Mouse (Mus musculus) forebrain, postnatal 0 days (tissue): Measurements from ENCODE around the gene Ankub1. TPM values are rescaled to one million over a fixed set of nuclear protein-coding genes. Genes with fewer than 3 reads are reported as not detected.
A peak's percentile ranks its signal among the peaks of the same experiment; 100 is the strongest.

Experiments
- ATAC-seq: fragments of 200-750 bp; cut with Nextera tagmentation; 2 replicates; pipeline ENCODE4 v1.8.0; 2017; ENCODE audit warnings: mild to moderate bottlenecking, moderate library complexity
- DNase-seq: peaks from one replicate; pipeline ENCODE4 v3.0.0-alpha.2; 2015
- H3K27ac ChIP-seq: fragments of 300-500 bp; sonication (generic); 2 replicates; pipeline ENCODE4 v1.5.1; 2014; ENCODE audit warnings: low read depth, mild to moderate bottlenecking, antibody characterized with exemption, low read length, moderate library complexity, mixed read lengths
- H3K27me3 ChIP-seq: fragments of 300-500 bp; sonication (generic); 2 replicates; pipeline ENCODE4 v1.6.1; 2014; ENCODE audit warnings: mild to moderate bottlenecking, low read length, mixed read lengths; ENCODE audit not compliant: insufficient read depth
- H3K36me3 ChIP-seq: fragments of 300-500 bp; sonication (generic); 2 replicates; pipeline ENCODE4 v1.6.1; 2014; ENCODE audit warnings: mild to moderate bottlenecking, moderate library complexity; ENCODE audit not compliant: insufficient read depth
- H3K4me1 ChIP-seq: fragments of 300-500 bp; sonication (generic); 2 replicates; pipeline ENCODE4 v1.6.1; 2014; ENCODE audit warnings: antibody characterized with exemption; ENCODE audit not compliant: insufficient read depth
- H3K4me2 ChIP-seq: fragments of 300-500 bp; sonication (generic); 2 replicates; pipeline ENCODE4 v1.6.1; 2014; ENCODE audit warnings: low read depth, mild to moderate bottlenecking, moderate library complexity
- H3K4me3 ChIP-seq: fragments of 300-500 bp; sonication (generic); 2 replicates; pipeline ENCODE4 v1.5.1; 2014; ENCODE audit warnings: low read depth, low read length, mixed read lengths
- H3K9ac ChIP-seq: fragments of 300-500 bp; sonication (generic); 2 replicates; pipeline ENCODE4 v1.6.1; 2014; ENCODE audit warnings: mild to moderate bottlenecking
- H3K9me3 ChIP-seq: fragments of 300-500 bp; sonication (generic); 2 replicates; pipeline ENCODE4 v1.6.1; 2016; ENCODE audit warnings: low read length
- CTCF ChIP-seq: sonication (generic); IDR thresholded peaks from 2 replicates; pipeline ENCODE4 v1.5.1; 2016; ENCODE audit warnings: antibody characterized with exemption, control low read depth, low read depth
- WGBS: fragments of 180-500 bp; shearing (Covaris S2); extraction: QIAGEN DNeasy Blood & Tissue Kit; methylation state at CpG from one replicate; pipeline ENCODE4 v1.1.7; 2014; 5-methylcytosine and 5-hydroxymethylcytosine counted together
- polyA plus RNA-seq: library from polyadenylated mRNA; unstranded; fragments of >200 nt; fragmentation: Nextera tagmentation; extraction: Ambion mirVana; gene quantifications from 2 replicates; pipeline ENCODE4 v1.2.1, GENCODE M21; 2015
- total RNA-seq: library from RNA; depleted of rRNA; stranded (reverse); fragments of >200 nt; gene quantifications from 2 replicates; pipeline ENCODE4 v1.2.3, GENCODE M21; 2014; rRNA removed

Gene Ankub1
- total RNA-seq (0.15 and 0.33 TPM in 2 replicates), polyA plus RNA-seq (0.22 TPM in 1 of 2 replicates, not detected in the other)

GRCm38 (mm10) chr3:57692719-57693118, at the start of gene Ankub1:
TSS of gene Ankub1 (minus strand) at chr3:57692799.
- H3K27ac ChIP-seq: no peak within 1 kb of the TSS
- H3K4me1 ChIP-seq: no peaks in the 10 kb centered on the region
- H3K27me3 ChIP-seq: no peaks in the 10 kb centered on the region
- no peak within 1 kb of the TSS for H3K9ac ChIP-seq
- WGBS: 56% methylated on average over 2 of the region's 2 CpGs
- no peak for TF ChIP-seq CTCF
- H3K4me2 ChIP-seq: no peak within 1 kb of the TSS
- no peak for ATAC-seq
- H3K36me3 ChIP-seq: no peaks in the 10 kb centered on the region
- H3K9me3 ChIP-seq: no peaks in the 10 kb centered on the region
- H3K4me3 ChIP-seq: no peak within 1 kb of the TSS
- DNase-seq: no peak

- Histone ChIP-seq H3K27me3 (no peaks in the 10 kb centered on the region), H3K27ac (no peak overlapping the region), H3K9ac (no peak overlapping the region), H3K4me3 (no peak overlapping the region), H3K36me3 (no peaks in the 10 kb centered on the region), H3K4me2 (no peak overlapping the region), H3K9me3 (no peaks in the 10 kb centered on the region), H3K4me1 (peaks cover 3% of the 10 kb centered on the region; the same call in 1 of the 2 replicates)
- no peak for TF ChIP-seq CTCF
- DNase-seq (no peak), ATAC-seq (no peak)
- 94% methylated on average over 1 of the region's 1 CpGs for WGBS
These were observed 47.2 kb upstream of the Ankub1 start for GRCm38 (mm10) chr3:57739830-57740229.

- under 1% methylated on average over 13 of the region's 13 CpGs for WGBS
- ATAC-seq (no peak), DNase-seq (no peak)
- no peaks in the 10 kb centered on the region for H3K9me3 ChIP-seq
- no peaks in the 10 kb centered on the region for H3K27me3 ChIP-seq
- H3K4me3 ChIP-seq: peak overlapping the region; percentile 67
- TF ChIP-seq CTCF: no peak
- peak overlapping the region; percentile 69 for H3K4me2 ChIP-seq
- H3K36me3 ChIP-seq: no peaks in the 10 kb centered on the region
- H3K27ac ChIP-seq: peak overlapping the region; percentile 95
- peak overlapping the region; percentile 82 for H3K9ac ChIP-seq
- peaks cover 3% of the 10 kb centered on the region; the same call in 1 of the 2 replicates for H3K4me1 ChIP-seq
These were observed 44.0 kb upstream of the Ankub1 start for GRCm38 (mm10) chr3:57736419-57737095.

GRCm38 (mm10) chr3:57735511-57736370, 43.1 kb upstream of the Ankub1 start, which contains the start of gene Rnf13:
TSS of gene Rnf13 (plus strand) at chr3:57736062.
- H3K9me3 ChIP-seq: no peaks in the 10 kb centered on the region
- no peaks in the 10 kb centered on the region for H3K36me3 ChIP-seq
- peak within 1 kb of the TSS; percentile 95 for H3K27ac ChIP-seq
- DNase-seq: peak; percentile 97
- WGBS: 2% methylated on average over 59 of the region's 59 CpGs
- TF ChIP-seq CTCF: no peak
- peak within 1 kb of the TSS; percentile 82 for H3K9ac ChIP-seq
- peak; percentile 99 for ATAC-seq
- H3K4me3 ChIP-seq: peak within 1 kb of the TSS; percentile 67
- no peaks in the 10 kb centered on the region for H3K27me3 ChIP-seq
- peak within 1 kb of the TSS; percentile 69 for H3K4me2 ChIP-seq
- H3K4me1 ChIP-seq: peaks cover 3% of the 10 kb centered on the region; the same call in 1 of the 2 replicates

- ATAC-seq (no peak), DNase-seq (no peak)
- Histone ChIP-seq H3K27ac (no peak overlapping the region), H3K36me3 (no peaks in the 10 kb centered on the region), H3K4me3 (no peak overlapping the region), H3K27me3 (no peaks in the 10 kb centered on the region), H3K4me1 (no peaks in the 10 kb centered on the region), H3K9me3 (no peaks in the 10 kb centered on the region), H3K9ac (no peak overlapping the region), H3K4me2 (no peak overlapping the region)
- no peak for TF ChIP-seq CTCF
- WGBS: 80% methylated on average over 5 of the region's 5 CpGs
These were observed 39.8 kb upstream of the Ankub1 start for GRCm38 (mm10) chr3:57732206-57732915.

- H3K9me3 ChIP-seq: no peaks in the 10 kb centered on the region
- no peak overlapping the region for H3K9ac ChIP-seq
- no peaks in the 10 kb centered on the region for H3K4me1 ChIP-seq
- no peak overlapping the region for H3K4me2 ChIP-seq
- WGBS: 90% methylated on average over 6 of the region's 6 CpGs
- no peaks in the 10 kb centered on the region for H3K27me3 ChIP-seq
- H3K36me3 ChIP-seq: no peaks in the 10 kb centered on the region
- TF ChIP-seq CTCF: no peak
- H3K27ac ChIP-seq: no peak overlapping the region
- H3K4me3 ChIP-seq: no peak overlapping the region
- ATAC-seq: no peak
- no peak for DNase-seq
These were observed 21.6 kb upstream of the Ankub1 start for GRCm38 (mm10) chr3:57714151-57714550.
